Mouse (Mus musculus): ENCODE measurements around the gene Sestd1.

The Sestd1 gene

GRCm38 (mm10) chr2:77212885-77213284 lies 67.5 kb downstream of the Sestd1 start:
- no peak for DNase-seq (ENCODE audit: low read depth, low spot score)

DNA sequence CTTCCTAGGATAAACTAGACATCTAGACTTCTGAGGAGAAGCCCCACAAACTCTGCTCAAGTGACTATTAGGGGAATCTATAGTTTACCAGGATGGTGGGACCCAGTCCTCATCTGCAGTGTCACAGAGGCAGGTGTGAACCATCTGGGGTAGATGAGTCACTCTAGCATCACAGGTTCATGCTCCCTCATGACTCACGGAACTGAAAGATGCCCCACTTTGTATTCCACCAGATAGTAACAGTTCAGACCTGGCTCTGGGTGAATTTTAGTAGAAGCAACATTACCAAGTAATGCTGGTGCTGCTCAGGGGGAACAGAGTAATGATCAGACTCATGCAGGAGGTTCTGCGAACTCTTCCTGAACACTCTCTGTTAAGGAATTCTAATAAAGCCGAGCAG lies 73.4 kb downstream of the Sestd1 start:
- no peak for DNase-seq (ENCODE audit: low read depth, low spot score)

- DNase-seq (ENCODE audit: low read depth, low spot score) = no peak
Measured at GRCm38 (mm10) chr2:77203916-77204315, 76.5 kb downstream of the Sestd1 start.

DNA sequence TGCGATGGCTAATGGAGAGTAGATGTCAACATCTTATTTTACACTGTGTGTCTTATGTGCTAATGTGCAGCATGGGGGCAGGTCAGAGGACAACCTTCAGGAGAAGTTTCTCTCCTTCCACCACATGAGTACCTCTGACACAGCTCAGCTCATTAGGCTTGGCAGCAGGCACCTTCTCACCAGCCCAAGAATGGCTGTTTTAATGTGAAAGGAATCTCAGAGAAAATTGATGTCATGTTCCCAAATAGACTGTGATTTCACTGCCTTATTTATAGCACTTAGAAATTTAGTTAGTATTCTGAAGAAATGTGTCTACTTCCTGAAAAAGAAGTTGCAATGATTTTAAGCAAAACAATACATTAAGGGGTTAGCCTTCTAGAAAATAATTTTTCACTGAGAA lies 78.5 kb downstream of the Sestd1 start:
- no peak for DNase-seq (ENCODE audit: low read depth, low spot score)

- DNase-seq (ENCODE audit: low read depth, low spot score) = no peak
Measured at GRCm38 (mm10) chr2:77200958-77201614, 79.3 kb downstream of the Sestd1 start.

DNA sequence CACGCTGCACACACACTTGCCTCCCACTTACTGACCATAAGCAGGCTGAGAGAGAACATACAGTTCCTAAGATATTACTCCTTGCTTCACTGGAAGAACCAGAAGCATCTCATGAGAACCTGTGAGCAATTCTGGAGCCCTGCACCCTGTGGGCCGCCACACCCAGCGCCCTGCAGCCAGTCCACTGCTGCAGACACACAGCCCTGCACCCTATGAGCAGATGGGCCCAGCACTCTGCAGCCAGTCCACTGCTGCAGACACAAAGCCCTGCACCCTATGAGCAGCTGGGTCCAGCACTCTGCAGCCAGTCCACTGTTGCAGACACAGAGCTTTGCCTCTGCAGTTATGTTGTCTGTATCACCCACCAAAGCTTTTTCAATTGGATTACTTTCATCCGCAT lies 80.0 kb downstream of the Sestd1 start:
- no peak for DNase-seq (ENCODE audit: low read depth, low spot score)

DNA sequence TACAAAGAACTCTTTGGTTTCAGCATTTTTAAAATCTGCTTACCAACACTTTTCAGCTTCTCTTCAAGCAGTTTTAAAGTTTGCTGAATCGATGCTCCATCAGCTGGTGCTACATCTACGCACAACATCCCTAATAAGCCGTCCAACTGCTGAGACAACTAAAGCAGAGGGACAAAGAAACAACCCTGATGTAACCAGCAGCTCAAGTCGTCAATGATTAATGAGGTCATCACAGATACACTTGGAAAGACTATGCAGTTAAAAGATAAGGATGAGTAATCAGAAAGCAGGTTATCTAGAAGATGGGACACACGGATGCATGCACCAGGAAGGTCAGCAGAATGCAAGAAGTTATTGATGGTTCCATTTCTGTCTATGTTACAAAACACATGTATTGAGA lies 82.1 kb downstream of the Sestd1 start:
- no peak for DNase-seq (ENCODE audit: low read depth, low spot score)

DNA sequence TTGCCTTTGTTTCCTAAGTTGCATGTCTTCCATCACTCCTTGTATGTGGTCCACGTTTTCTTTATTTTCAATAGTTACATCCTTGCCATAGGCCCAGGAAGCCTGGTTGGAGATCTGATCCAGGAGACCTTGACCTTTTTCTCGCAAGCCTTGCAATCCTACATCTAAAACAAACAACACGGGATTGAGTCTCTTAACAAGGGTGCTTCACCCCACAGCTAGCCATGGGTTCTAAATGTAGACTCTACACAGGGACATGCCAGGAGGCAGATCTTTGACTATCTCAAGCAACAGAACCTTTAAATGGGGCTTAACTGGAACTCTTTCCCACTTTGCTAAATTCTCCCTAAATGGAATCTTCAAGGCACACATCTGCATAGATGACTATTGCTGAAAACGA lies 83.6 kb downstream of the Sestd1 start:
- no peak for DNase-seq (ENCODE audit: low read depth, low spot score)

DNA sequence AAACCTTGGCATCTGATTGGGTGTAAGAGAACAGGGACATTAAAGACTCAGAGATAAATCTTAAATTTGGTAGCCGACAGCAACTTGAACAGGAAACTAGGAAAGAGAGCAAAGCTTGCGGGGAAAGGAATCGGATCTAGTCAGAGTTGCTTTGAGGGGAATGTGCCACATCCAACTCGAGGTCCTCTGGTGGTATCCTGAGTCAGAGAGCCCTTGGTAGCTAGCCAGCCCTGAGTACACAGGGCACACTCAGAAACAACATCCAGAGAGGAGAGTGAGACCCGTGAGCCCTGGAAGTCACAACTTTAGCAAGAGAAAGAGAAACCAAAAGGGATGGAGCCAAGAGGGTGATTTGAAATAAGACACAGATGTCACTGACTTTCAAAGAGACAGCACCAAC lies 85.3 kb downstream of the Sestd1 start:
- no peak for DNase-seq (ENCODE audit: low read depth, low spot score)

GRCm38 (mm10) chr2:77191811-77192210 lies 88.6 kb downstream of the Sestd1 start:
- DNase-seq (ENCODE audit: low read depth, low spot score) = no peak

DNA sequence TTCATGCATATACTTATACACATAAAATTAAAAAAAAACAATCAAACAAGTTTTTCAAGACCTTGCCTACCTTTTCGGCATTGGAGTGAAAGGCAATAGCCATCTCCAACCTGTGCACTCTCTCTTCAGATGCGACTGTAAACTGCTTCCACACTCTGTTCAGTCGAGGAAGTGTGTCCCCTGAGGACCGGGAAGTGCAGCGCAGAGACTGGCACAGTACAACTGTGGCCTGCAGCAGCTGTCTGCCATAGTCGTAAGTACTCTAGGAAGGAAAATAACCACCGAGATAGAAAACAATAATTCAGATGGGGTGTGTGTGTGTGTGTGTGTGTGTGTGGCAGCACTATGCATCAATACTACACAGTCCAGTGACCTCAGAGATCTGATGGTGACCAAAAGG lies 89.5 kb downstream of the Sestd1 start:
- DNase-seq (ENCODE audit: low read depth, low spot score) = no peak

GRCm38 (mm10) chr2:77190301-77190700 lies 90.1 kb downstream of the Sestd1 start:
- DNase-seq (ENCODE audit: low read depth, low spot score) = no peak

- no peak for DNase-seq (ENCODE audit: low read depth, low spot score)
Measured at GRCm38 (mm10) chr2:77189671-77190070, 90.7 kb downstream of the Sestd1 start.

GRCm38 (mm10) chr2:77187501-77187900 lies 92.9 kb downstream of the Sestd1 start:
- DNase-seq (ENCODE audit: low read depth, low spot score) = no peak

DNA sequence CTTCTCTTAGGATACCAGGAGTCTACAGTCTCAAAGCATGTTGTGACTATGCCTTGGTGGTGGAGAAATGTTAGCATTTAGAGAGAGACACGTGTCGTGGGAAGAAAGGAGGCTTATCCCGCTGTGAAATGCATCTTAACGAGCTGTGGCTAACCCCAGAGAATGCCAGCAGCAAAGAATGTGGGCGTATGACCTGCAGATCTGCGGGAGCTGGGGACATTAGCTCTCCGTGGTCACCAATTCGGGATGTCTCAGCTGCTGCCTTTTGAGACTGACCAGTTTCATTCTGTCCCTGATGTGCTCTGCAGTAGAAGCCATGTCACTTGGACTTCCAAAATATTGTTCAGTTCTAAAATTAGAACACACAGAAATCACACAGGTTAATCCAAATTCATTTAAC lies 93.5 kb downstream of the Sestd1 start:
- no peak for DNase-seq (ENCODE audit: low read depth, low spot score)

DNA sequence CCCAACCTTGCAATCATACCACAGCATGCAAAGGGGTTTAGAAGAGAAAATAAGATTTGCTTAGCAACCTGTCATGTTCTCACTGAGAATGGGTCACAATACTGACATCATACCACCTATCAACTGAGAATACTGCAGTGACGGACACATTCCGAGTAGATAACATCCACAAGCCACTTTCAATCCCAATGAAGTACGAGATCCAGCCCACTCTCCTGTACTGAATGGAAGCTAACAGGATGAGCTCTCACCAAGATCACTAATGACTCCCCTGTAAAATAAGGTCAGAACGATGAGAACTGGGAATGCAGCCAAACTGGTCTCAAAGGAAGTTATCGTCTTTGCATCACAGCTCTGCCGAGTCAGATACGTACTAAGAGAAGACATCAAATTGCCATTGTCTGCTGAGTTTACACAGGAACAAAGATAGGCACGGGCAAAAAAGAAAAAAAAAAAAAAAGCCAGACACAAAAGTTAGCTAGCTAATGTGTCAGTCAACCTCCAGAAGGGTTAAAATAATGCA lies 96.3 kb downstream of the Sestd1 start:
- DNase-seq (ENCODE audit: low read depth, low spot score) = no peak

GRCm38 (mm10) chr2:77183646-77184045 lies 96.7 kb downstream of the Sestd1 start:
- no peak for DNase-seq (ENCODE audit: low read depth, low spot score)

DNA sequence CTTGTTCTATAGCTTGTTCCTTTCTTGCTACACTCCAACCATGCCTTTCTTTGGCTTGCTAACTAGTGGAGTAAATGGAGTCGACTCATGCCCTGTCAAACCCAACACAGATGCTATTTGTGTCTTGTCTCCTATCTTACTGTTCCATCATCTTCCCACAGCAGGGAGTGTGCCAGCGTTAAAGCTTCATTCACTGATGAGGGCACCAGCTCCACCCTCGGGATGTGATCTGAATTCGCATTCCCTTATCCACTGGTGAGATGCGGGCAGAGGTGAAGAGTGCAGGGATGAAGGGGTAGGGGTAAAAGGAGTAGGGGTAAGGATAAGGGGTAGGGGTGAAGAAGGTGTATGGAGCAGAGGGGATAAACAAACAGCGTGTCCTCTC lies 97.4 kb downstream of the Sestd1 start:
- DNase-seq (ENCODE audit: low read depth, low spot score) = no peak

DNA sequence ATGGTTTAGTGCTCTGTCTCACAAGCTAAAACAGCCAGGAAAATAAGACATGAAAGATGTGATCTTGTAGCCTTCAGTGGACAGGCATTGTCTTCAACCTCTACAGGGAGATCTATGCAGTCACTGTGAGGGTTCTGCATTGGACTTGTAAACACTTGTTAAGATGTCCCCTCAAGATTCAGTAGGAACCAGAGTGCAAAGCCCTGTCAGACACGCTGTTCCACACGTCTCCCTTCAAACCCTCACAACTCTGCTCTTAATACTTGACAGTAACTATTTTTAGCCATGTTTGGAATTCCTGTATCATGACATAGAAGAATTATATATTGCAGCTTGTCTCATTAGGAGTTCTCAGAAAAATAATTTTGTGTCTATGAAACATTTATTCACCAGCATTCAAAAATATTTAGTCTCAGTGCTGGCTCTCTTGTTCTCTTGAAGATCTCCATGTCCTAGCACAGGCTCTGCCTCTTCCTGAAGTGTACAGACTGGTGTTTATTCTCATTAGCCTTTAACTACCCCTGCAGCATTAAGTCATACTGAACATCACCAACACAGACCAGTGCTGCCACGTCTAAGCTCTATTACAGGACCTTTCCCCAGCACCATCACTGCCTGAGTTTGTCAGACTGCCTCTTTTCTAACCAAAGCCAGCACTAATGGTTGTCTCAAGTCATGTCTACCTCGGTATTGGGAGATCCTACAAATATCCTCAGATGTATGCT lies 98.0 kb downstream of the Sestd1 start:
- DNase-seq (ENCODE audit: low read depth, low spot score) = no peak

DNA sequence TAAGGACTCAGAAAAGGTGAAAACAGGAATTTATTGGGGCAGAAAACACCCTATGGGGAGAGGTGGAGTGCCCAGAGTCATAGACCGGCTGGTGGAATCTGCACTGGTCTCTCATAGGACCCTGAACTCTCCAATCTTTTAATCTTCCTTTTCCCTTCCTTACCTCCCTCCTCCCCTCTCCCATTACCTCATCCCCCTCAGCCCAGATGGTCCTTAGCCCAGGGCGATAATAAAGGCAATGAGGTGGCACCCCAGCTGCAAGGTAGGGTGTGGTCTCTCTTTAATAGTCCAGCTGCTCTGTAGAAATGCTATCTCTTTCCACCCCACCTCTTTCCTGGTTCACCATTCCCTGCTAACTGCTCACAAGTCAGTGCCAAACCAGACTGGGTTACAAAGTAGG lies 102.9 kb downstream of the Sestd1 start:
- DNase-seq (ENCODE audit: low read depth, low spot score) = peak; percentile 21

DNA sequence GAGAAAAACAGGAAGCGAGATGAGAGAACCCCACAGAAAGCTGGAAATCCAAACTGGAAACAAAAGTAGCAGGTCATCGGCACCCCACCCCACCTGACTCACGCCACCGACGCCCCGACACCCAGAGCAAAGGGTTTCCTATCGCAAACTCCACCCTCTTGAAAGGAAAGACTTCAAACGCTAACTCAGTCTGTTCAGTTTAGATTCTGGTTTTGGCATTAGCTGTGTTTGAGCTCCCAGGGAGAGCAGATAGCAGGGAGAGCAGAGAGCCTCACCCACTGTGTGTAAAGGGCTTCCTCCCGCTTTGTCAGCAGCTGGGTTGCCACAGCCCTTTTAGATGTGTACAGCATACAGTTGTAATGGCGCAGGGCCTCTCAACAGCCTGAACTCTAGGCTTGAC lies 104.0 kb downstream of the Sestd1 start:
- peak; percentile 54 for DNase-seq (ENCODE audit: low read depth, low spot score)

DNA sequence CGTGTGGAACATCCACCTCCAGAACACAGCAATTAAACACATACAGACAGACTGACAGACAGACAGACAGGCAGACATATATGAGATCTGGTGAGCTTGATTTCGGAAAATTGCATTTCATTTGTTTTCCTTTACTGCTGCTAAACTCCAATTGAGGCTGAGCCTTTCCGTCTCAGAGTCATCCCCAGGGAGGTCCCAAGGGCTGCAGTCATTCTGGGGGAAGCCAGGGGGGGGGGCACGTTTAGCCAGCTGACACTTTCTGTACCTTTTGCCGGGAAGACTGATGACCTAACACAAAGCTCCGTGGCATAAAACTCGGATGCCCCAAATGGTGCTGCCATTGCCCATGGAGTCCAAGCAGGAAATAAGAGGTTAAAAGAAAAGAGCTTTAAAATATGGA lies 105.0 kb downstream of the Sestd1 start:
- peak; percentile 10 for DNase-seq (ENCODE audit: low read depth, low spot score)

DNA sequence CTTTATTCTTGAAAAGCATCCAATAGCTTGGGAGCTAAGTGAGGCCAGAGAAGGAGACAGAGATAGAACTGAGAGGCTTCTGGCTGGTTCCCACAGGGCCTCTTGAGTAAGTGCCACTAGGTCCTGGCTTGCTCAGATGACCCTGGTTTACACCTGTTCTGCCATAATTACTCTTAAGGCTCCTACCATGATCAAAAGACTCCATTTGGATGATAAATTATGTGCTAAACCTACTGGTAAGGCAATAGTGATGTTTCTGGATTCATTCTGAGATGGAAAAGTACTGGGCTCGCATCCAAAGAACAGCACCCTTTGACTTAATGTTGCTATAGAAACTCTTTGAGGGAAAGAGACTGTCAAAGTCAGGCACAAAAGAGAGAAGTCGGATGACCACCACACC lies 106.1 kb downstream of the Sestd1 start:
- no peak for DNase-seq (ENCODE audit: low read depth, low spot score)
